Mouse (Mus musculus): ENCODE measurements around the gene Vps51.
"Not testable (repeated sequence)": the region's sequence is repeated elsewhere in the genome, so short reads cannot be mapped to it uniquely, and the experiment has no call there.

Gene Vps51

DNA sequence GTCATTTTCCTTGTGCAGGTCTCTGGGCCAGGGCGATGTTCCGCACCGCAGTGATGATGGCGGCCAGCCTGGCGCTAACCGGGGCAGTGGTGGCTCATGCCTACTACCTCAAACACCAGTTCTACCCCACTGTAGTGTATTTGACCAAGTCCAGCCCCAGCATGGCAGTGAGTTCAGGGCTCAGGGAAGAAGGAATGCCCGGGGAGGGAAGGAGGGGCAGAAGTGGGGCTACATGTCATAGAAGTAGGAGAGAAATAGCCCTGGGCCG, 29.2 kb downstream of the Vps51 start:
- in situ Hi-C loops (cut with MboI, MseI) = no loop called here

GRCm38 (mm10) chr19:6047154-6047898, 29.7 kb downstream of the Vps51 start:
- in situ Hi-C loops (cut with MboI, MseI) = no loop called here

DNA sequence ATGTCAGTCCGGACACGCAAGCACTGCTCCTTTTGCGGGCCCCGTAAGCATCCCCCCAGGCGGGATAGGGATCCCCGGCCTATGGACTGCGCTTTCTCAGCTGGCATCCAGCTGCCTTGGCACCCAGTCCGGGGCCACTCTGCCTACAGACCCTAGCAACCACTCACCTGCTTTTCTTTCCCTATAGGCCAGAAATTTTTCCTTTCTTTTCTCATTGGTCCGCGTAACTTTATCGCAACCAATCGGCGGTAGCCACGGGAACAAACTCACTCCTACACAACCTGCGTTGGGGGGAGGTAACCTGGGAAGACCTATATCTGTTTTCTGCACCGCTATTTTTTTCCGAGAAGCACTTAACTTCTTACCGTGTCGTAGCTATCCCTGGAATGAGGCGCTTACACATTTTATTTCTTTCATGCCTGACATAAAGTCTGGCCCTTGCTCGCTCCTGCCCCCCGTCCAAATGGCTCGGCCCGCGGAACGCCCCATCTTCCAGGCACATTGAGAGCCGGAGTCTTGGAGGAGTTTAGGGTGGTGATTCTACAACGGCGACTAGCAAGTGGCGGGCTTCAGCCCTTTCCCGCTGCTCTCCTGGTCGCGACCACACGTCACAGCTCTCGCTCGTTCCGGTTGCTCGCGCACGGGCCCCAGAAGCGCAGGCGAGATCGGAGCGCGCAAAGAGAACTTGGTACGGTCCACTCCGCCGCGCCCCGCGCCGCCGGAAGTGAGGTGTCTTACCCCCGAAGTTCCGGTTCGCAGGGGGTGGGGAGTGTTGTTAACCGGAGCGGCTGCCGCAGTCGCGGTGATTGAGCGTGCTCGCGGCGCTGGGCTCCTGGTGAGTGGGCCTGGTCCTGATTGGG, 30.5 kb downstream of the Vps51 start, which contains the start of gene Syvn1:
Gene Syvn1 (plus strand): TSS at position 283 of the 860 bp plus-strand sequence.
- in situ Hi-C loops (cut with MboI, MseI) = no loop called here

- in situ Hi-C loops (cut with MboI, MseI) = no loop called here
These were observed 31.4 kb downstream of the Vps51 start for GRCm38 (mm10) chr19:6045366-6046293.

GRCm38 (mm10) chr19:6044102-6044501, 32.9 kb downstream of the Vps51 start:
- in situ Hi-C loops (cut with MboI, MseI) = not testable (repeated sequence)

GRCm38 (mm10) chr19:6042293-6042692, 34.7 kb downstream of the Vps51 start:
- in situ Hi-C loops (cut with MboI, MseI) = no loop called here

DNA sequence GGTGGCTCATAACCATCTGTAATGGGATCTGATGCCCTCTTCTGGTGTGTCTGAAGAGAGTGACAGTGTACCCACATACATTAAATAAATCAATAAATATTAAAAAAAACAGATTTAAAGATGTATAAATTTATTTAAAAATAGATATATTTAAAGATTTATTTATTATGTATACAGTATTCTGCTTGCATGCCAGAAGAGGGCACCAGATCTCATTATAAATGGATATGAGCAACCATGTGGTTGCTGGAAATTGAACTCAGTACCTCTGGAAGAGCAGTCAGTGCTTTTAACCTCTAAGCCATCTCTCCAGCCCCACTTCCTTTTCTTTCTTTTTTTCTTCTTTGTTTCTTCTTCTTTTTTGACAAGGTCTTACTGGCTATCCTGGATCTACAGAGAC, 37.0 kb downstream of the Vps51 start:
- in situ Hi-C loops (cut with MboI, MseI) = no loop called here

GRCm38 (mm10) chr19:6038326-6038725, 38.7 kb downstream of the Vps51 start:
- in situ Hi-C loops (cut with MboI, MseI) = loop anchor here in 1 of 2 experiments (5.0 to 10.0 kb wide), 2 partner anchors 71 to 796 kb away; no protein-coding TSS in a partner anchor

DNA sequence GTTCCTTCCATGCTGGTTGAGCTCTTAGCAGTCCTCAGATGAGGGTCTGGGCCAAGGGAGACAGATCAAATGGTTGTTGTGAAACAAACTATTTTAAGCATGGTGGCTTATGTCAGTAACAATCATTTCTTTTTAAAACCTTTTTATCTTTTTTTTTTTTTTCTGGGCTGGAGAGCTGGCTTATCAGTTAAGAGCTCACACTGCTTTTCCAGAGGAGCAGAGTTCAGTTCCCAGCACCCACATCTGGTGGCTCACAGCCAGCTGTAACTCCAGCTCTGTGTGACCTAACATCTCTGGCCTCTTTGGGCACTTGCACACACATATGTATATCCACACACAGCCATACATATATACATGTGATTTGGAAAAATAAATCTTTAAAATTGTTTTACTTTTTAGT, 39.3 kb downstream of the Vps51 start:
- in situ Hi-C loops (cut with MboI, MseI) = loop anchor here in 1 of 2 experiments (5.0 to 10.0 kb wide), 2 partner anchors 70 to 797 kb away; no protein-coding TSS in a partner anchor

DNA sequence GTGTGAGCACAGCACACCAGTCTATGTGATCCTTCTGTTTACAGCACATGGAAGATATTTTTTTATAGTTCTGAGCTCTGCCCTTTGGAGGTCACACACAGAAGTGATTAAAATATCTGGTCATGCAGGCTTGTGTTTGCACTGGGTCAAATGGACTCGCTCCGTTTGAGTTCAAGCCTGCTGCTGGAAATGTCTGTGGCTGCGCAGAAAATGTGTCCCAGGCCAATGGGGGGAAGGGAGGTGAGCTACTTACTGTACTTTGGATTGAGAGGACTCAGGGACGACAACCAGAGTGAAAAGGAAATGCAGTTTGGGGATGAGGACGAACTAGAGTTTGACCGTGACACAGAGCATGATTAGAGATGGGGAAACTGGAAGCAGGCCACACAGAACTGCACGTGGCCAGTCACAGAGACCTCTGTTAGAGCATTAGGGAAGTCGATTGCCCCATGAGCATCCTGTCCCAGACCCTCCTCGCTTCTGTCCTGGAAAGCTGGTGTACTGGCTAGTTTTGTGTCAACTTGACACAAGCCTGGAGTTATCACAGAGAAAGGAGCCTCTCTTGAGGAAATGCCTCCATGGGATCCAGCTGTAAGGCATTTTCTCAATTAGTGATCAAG, 41.0 kb downstream of the Vps51 start:
- in situ Hi-C loops (cut with MboI, MseI) = loop anchor here in 1 of 2 experiments (5.0 to 10.0 kb wide), 2 partner anchors 69 to 799 kb away; no protein-coding TSS in a partner anchor

DNA sequence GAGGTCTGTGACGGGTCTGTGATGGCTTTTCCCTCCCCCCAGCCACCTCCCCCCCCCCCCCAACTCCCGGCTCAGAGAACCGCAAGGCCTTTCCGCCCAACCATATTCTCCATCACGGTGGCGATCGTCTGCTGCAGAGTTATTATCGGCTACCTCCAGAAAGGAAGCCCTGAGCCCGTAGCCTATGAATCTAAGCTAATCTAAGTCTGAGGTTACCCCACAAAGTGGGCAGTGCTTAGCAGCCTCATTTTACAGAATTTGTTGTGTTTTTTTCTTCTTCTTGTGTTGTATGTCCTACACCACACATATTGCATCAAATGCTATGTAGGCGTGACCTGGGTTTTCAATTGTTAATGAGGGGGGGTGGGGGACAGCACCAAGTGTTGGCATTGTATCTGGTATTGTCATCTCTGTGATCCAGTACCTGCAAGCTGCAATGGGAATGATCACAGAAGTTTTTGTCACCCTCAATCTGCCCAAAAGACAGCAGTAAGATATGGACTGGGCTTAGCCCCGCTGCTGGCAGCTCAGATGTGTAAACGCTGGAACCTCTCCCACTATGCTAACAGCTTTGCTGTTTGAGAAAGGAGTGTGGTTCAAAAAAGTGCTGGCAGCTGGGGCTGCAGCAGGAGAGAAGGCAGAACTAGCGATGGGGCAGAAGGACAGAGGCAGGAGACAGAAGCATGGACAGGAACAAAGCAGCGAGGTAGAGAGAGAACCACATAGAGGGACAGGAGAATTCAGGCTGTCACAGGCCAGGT, 46.3 kb downstream of the Vps51 start:
- in situ Hi-C loops (cut with MboI, MseI) = loop anchor here in 1 of 2 experiments (10.0 kb wide), 1 partner anchor 804 kb away; no protein-coding TSS in a partner anchor

GRCm38 (mm10) chr19:6029426-6029825, 47.6 kb downstream of the Vps51 start:
- in situ Hi-C loops (cut with MboI, MseI) = no loop called here

- in situ Hi-C loops (cut with MboI, MseI) = no loop called here
These were observed 48.0 kb downstream of the Vps51 start for GRCm38 (mm10) chr19:6028991-6029390.

DNA sequence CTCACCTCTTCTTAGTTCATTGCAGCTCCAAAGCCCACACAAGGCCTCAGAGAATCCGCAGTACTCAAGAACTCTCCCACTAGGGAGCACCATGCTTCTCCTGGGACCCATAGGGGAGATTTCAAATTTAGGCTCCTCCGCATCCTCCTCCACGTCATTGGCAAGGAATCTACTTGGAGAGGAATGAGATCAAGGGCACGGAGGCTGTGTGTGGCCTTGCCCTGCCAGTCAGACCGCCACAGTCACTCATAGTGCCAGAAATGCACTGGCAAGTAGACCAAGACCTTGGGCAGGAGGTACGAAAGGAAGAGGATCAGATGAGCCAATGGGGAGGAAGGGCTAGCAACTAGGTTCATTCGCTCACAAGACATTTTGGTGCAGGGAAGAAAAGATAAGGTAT, 53.1 kb downstream of the Vps51 start:
- in situ Hi-C loops (cut with MboI, MseI) = no loop called here

DNA sequence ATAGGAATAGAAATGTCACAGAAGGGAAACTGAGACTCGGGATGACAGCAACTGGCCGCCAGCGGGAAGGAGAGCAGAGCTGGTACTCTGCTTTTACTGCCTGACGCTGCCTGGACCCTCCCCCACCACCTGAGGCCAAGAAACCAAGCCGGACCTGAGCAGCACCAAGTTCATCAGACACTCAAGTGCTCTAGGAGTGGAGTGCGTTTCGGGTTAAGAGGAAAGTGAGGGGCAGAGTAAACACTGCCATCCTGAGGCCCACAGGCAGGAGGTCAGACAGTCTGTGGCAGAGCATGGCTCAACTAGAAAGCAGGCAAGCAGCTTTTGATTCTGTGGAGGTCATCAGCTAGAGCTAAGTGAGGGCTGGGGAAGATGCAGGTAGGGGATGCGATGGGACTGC, 54.0 kb downstream of the Vps51 start:
- in situ Hi-C loops (cut with MboI, MseI) = no loop called here

GRCm38 (mm10) chr19:6020276-6020675, 56.8 kb downstream of the Vps51 start:
- in situ Hi-C loops (cut with MboI, MseI) = no loop called here

DNA sequence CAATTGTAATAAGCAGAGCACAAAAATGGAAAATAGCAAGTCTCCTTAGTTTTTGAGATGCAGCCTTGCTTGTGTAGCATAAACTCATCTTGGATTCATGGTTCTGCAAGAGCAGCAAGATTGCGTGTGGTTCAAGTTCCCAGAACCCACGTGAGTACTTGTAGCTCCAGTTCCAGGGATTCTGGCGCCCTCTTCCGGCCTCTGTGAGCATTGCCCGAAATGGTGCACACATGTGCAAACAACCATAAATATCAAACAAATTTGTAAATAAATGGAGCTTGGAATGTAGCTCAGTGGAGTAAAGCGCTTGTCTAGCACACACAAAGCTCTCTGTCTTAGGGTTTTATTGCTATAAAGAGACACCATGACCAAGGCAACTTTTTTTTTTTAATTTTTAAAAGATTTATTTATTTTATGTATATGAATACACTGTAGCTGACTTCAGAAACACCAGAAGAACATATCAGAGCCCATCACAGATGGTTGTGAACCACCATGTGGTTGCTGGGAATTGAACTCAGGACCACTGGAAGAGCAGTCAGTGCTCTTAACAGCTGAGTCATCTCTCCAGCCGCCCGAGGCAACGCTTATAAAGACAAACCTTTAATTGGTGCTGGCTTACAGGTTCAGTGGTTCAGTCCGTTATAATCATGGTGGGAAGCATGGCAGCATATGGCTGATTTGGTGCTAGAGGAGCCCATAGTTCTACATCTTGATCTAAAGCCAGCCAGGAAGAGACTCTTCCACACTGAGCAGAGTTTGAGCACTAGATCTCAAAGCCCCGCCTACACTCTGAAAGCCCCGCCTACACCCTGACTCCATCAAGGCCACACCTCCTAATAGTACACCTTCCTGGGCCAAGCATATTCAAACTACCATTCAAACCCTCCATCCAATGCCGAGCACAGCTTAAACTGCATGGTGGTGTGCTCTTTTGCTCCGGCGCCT, 58.6 kb downstream of the Vps51 start:
- in situ Hi-C loops (cut with MboI, MseI) = loop anchor here (5.0 kb wide), 2 partner anchors 51 to 96 kb away; partner anchors contain the start of gene Cdc42ep2 (in 1 of the 2)

All from T-helper 17 cell (primary cell).